Mouse (Mus musculus) gastrocnemius, postnatal 4 days (tissue): ENCODE measurements at regions not wholly inside any gene's neighbourhood (a gene's known extent, or its start where the extent isn't known, plus 50 kb on each side); places are given as distances from the start of the nearest gene placed in this dataset.

Experiments
- DNase-seq, 2 experiments: peaks; one replicate each; pipeline ENCODE4 v3.0.0; 2021 to 2022; ENCODE audit warnings: low spot score in 2 of 2, mixed read lengths in 2 of 2

GRCm38 (mm10) chr6:15501063-15501462 lies 219.4 kb upstream of the Mdfic start:
- DNase-seq, result no peak

GRCm38 (mm10) chr6:15509314-15509713 lies 211.1 kb upstream of the Mdfic start:
- no peak for DNase-seq

GRCm38 (mm10) chr6:15537279-15537678 lies 183.2 kb upstream of the Mdfic start:
- peak in 1 of 2 experiments; percentile 8 for DNase-seq

- DNase-seq, result no peak
These were observed 178.5 kb upstream of the Mdfic start for GRCm38 (mm10) chr6:15541969-15542368.

GRCm38 (mm10) chr6:15543516-15544080 lies 176.9 kb upstream of the Mdfic start:
- peak in 1 of 2 experiments; percentile 20 for DNase-seq

GRCm38 (mm10) chr6:15548833-15549232 lies 171.6 kb upstream of the Mdfic start:
- no peak for DNase-seq

GRCm38 (mm10) chr6:15592780-15593179 lies 127.7 kb upstream of the Mdfic start:
- DNase-seq, result no peak

- no peak for DNase-seq
These were observed 123.1 kb upstream of the Mdfic start for GRCm38 (mm10) chr6:15597226-15597983.

GRCm38 (mm10) chr6:15610208-15610607 lies 110.3 kb upstream of the Mdfic start:
- no peak for DNase-seq

GRCm38 (mm10) chr6:15625910-15626564 lies 94.4 kb upstream of the Mdfic start:
- no peak for DNase-seq

- no peak for DNase-seq
These were observed 81.9 kb upstream of the Mdfic start for GRCm38 (mm10) chr6:15638548-15638947.

GRCm38 (mm10) chr6:15639378-15639777 lies 81.1 kb upstream of the Mdfic start:
- no peak for DNase-seq

GRCm38 (mm10) chr6:15639809-15640479 lies 80.5 kb upstream of the Mdfic start:
- DNase-seq, result no peak

- DNase-seq, result no peak
These were observed 76.2 kb upstream of the Mdfic start for GRCm38 (mm10) chr6:15644311-15644710.

- no peak for DNase-seq
These were observed 73.0 kb upstream of the Mdfic start for GRCm38 (mm10) chr6:15647499-15647898.
